Mouse (Mus musculus): Measurements from ENCODE around the gene Myzap.

The Myzap gene

GRCm38 (mm10) chr9:71604914-71605635 is 12.9 kb upstream of the Myzap start:
- no peak for DNase-seq (ENCODE audit: extremely low spot score, low spot score)

- DNase-seq (ENCODE audit: extremely low spot score, low spot score): no peak
Measured at GRCm38 (mm10) chr9:71599861-71600260, 7.7 kb upstream of the Myzap start.

GRCm38 (mm10) chr9:71596888-71597287 is 4.7 kb upstream of the Myzap start:
- DNase-seq (ENCODE audit: extremely low spot score, low spot score): no peak

GRCm38 (mm10) chr9:71592577-71593285 is 571 bp upstream of the Myzap start:
- DNase-seq (ENCODE audit: extremely low spot score, low spot score): no peak

DNA sequence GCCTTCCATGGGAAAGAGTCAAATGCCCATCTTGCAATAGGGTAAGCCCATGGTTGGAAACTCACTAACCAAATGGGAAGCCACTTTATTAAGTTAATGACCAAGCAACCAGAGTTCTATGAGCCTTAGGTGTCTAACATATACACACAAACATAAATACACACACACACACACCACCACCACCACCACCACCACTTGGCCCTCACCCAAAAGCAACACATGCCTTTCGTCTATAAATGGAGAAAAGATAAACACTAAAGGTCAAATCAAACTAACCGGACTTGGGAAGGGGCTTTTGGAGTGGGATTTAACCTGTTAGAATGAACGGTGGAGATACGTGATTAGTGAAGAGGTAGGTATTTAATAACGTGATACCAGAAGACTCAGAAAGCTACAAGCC is 1.1 kb downstream of the Myzap start:
- no peak for DNase-seq (ENCODE audit: extremely low spot score, low spot score)

DNA sequence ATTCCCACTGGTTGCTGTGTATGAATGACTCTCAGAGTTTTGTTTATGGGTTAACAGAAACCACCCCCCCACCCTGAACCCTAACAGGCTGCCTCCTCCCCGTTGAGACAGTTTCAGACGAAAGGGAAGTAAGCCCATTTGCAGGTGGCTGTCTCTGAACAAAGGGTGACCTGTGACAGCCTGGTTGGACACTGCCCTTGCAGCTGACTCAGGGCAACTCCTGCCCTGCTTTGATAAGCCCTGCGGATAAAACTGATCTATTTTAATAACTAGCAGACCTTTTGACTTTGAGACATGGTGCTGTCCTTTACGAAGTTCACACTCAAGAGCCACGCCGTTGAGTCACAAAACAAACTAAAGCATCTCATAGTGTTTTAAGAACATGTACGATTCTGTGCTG is 2.4 kb downstream of the Myzap start:
- DNase-seq (ENCODE audit: extremely low spot score, low spot score): no peak

DNA sequence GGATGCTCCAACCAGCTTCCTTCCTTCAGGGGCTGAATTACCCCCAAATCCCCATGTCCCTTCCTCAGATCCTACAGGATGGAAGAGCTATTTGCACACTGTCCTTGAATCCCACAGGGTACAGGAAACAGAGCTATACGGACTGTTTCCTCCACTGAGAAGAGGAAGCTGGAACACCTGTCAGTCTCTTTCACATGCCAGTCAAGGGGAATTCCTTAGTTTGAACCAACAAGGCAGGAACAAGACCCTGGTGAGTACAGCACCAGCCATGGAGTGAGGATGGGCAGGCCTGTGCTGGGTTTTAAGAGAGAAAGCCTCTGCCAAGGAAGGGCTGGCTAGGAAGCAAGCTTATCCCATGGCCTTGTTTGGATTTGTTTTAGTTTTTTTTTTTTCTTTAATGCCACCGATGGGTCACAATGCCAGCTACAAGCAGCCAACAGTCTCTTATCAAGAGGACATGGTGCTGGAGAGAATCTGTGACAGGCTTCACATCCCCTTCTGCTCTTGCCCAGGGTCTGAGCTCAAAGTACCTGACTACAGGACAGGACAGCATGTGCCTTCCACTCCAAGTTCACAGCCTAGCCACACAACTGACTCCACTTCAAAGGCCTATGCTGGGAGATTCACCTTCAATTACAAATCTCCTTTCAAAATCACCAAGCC is 3.1 kb downstream of the Myzap start:
- DNase-seq (ENCODE audit: extremely low spot score, low spot score): no peak

GRCm38 (mm10) chr9:71586408-71586807 is 5.8 kb downstream of the Myzap start:
- DNase-seq (ENCODE audit: extremely low spot score, low spot score): no peak

DNA sequence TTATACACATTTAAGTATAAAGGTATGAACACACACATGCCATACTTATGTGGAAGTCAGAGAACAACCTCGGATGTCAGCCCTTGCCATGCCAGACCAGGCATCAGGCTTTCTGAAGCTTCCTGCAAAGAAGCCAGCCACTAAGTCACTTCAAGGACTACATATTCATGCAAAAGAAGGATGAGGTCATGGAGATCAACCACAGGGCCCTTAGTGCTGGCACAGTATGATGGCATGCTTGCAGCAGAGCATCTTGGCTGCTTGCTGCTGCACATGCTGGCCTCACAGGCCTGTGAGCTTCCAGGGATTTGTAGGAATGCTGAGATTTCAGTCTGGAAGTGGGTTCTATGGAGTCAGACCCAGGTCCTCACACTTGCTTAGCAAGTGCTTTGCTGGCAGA is 9.4 kb downstream of the Myzap start:
- DNase-seq (ENCODE audit: extremely low spot score, low spot score): no peak

DNA sequence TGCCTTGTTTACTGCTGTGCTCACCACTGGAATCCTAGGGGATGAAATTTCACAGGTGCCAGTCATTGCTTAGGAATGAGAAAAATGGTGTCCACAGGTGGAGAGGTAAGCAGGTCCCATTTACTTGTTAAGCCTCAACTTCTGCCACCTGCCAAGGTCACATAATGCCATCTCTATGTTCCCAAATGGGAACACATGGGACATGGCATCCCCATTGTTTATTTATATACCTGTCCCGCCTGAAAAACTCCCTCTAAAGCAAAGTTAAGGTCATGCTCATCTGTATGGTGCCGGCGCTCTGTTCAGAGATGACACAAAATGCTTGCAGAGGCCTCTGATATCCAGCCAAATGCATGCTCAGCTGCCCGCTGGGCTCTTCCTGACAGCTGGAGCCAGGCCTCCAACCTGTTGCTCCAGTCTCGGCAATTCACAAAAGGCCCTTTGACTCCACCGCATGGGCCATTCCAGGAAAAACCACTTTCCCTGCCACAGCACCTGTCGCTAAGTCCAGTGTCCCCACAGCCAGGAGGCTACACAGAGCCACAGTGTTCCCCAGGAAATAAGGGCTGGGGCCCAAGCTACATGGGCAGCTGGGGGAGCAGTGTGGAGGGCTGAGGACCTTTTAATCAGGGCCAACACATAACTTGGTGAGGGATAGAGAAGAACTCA is 13.1 kb downstream of the Myzap start:
- DNase-seq (ENCODE audit: extremely low spot score, low spot score): no peak

- DNase-seq (ENCODE audit: extremely low spot score, low spot score): no peak
Measured at GRCm38 (mm10) chr9:71574440-71574839, 17.7 kb downstream of the Myzap start.

GRCm38 (mm10) chr9:71573771-71574340 is 18.3 kb downstream of the Myzap start:
- DNase-seq (ENCODE audit: extremely low spot score, low spot score): no peak

DNA sequence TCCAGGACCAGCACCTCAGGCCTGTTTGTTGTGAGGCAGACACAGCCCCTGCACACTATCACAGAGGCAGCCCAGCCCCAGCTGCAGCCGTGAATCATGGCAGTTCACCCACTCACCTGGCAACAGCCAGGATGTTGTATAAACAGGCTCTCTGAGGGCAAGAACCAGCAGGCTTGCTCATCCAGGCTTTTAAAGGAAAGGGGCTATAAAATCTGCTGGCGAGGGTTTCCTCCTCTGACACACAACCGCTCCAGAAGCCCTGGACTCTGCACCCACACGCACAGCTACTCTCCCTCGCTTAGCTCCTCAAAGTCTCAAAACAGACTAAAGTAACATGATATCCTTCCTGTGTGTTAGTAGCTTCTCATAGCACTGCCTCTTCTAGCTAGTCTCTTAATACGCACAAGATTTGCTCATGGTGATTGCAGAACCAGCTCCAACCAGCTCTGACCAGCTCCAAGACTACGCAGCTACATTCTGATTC is 21.0 kb downstream of the Myzap start:
- no peak for DNase-seq (ENCODE audit: extremely low spot score, low spot score)

DNA sequence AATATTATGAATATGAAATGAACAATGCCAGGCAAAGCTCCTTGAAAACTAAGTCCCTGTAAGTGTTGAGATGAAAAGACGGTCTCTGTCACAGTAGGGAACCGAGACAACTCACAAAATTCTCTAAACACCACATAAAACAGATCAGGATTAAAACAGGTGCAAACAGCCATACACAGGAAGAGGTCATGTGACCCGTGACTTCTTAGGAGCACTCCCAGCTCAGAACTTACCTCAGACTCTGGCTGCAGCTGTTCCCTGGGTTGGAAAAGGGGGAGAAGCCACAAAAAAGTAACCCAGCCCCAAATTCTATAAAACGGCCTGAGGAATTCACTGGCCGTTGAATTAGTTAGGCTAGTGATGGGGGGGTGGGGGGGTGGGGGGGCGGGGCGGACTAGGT is 22.0 kb downstream of the Myzap start:
- DNase-seq (ENCODE audit: extremely low spot score, low spot score): no peak

DNA sequence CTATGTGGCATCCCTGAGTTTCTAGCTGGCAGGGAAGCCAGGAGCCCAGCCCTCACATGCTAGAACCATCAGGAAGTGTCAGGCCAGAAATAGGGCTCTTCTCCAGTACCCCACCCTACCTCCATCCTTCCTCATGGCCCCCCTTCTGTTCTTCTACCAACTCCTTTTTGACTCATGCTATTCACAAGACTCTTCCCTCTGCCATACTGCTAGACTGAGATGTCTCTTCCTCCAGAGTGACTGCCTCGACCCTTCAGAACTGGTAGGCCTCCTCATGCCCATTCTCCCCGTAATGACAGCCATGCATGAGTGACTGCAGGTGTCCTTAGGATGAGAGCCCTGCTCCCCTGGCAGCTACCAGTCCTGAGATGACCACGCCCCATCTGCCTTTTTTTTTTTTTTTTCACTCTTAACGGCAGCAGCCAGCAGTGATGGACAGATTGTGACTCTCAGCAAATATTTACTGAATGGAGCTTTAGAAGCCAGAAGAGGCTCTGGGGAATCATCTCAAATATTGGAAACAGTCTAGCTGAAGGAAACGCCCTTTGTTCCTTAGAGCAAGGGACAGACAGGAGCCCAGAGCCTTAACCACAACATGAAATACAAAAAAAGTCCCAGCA is 23.7 kb downstream of the Myzap start:
- DNase-seq (ENCODE audit: extremely low spot score, low spot score): no peak

DNA sequence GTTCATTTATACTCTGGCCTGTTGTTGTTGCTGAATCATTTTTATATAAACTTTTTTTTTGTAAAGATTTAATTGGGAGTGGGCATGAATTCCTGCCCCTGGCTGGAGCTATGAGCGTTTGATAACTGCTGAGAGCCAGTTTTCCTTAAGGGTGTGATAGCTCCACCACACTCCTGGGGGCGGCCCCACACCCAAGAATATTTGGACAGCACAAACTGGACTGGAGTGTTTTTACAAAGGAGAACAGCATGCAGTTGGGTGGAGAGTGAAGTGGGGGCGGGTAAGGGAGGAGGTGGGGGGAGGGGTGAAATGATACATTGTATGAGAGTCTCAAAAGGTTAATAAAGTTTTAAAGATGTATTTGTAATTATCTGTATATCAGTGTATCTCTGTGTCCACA is 24.8 kb downstream of the Myzap start:
- no peak for DNase-seq (ENCODE audit: extremely low spot score, low spot score)

GRCm38 (mm10) chr9:71566763-71567162 is 25.4 kb downstream of the Myzap start:
- no peak for DNase-seq (ENCODE audit: extremely low spot score, low spot score)

DNA sequence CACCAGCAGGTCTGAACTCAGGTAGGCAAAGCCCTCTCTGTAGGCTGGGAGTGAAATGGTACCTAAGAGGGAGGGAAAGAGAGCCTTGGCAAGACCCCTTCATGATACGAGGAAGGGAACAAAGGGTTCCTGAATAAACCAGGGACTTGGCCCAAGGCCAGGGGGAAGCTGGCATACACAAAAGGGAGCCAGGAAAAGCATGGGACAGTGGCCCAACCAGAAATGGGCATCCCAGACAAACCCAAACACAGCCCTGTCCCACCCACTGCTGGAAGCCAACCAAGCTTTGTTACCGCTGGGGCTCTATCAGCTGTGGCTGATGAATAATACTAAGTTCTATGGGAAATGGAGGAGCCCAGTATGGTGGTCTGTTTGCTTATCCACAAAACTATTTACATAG is 34.4 kb downstream of the Myzap start:
- DNase-seq (ENCODE audit: extremely low spot score, low spot score): no peak

GRCm38 (mm10) chr9:71554001-71554400 is 38.2 kb downstream of the Myzap start:
- DNase-seq (ENCODE audit: extremely low spot score, low spot score): no peak

GRCm38 (mm10) chr9:71550176-71550575 is 42.0 kb downstream of the Myzap start:
- no peak for DNase-seq (ENCODE audit: extremely low spot score, low spot score)

DNA sequence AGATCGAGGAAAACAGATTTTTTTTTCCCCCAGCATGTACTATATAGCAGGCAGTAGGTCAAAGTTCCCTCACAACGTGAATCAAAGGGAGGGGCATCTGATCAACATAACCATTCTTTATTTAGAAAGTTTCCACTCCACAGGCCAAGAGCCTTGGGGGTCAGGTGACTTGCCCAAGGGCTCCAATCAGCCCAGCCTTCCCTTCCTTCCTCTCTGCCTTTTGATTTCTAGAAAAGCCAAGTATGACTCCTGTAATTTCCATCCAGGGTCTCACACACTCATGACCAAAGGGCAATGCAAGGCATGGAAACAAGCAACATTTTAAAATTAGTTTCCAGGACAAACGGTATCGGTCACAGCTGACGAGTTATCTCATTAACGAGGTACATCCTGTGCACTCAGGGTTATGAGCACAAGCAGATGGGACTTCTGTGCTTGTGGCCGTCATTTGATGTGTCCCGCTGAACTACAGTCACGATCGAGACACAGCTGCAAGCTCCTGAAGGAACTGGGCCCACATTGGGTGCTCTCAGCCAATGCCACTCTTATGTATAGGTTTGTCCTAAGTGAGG is 44.4 kb downstream of the Myzap start:
- no peak for DNase-seq (ENCODE audit: extremely low spot score, low spot score)
